Mouse (Mus musculus): ENCODE measurements around the gene Zdhhc5.

DNA sequence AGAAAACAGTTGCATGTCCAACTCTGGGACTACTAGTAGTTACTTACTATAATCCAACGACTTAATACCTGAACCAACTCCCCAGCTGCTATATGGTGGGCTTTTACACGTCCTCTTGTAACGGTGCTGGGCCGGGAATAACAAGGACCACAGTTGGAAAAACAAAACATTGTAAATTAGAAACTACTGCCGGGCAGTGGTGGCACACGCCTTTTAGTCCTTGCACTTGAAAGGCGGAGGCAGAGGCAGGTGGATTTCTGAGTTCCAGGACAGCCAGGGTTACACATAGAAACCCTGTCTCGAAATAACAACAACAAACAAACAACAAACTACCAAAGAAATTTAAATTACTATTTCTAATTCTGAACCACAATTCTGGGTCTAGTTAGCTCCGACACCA, 11.7 kb upstream of the Zdhhc5 start:
- no peak for TF ChIP-seq GATA1 (IDR thresholded peaks at IDR 0.05; ENCODE audit: low read depth, low read length)
- no peak for TF ChIP-seq POLR2A (IDR thresholded peaks at IDR 0.05; ENCODE audit: control insufficient read depth in 1 of 2, insufficient read depth in 1 of 2, low read depth in 1 of 2, low read length in 2 of 2, poor library complexity in 1 of 2)
- TF ChIP-seq CTCF (IDR thresholded peaks at IDR 0.05 in 2 of 3, conservative IDR thresholded peaks at IDR 0.05 in 1 of 3; ENCODE audit: control insufficient read depth in 1 of 3, insufficient read depth in 1 of 3, low read depth in 2 of 3, low read length in 3 of 3, poor library complexity in 1 of 3, severe bottlenecking in 1 of 3) = no peak
- TF ChIP-seq ZNF384 (IDR thresholded peaks at IDR 0.05; ENCODE audit: low read depth, low read length) = no peak
- TF ChIP-seq USF1 (IDR thresholded peaks at IDR 0.05; ENCODE audit: low read depth, low read length) = no peak
- no peak for TF ChIP-seq TCF12 (IDR thresholded peaks at IDR 0.05; ENCODE audit: low read depth, low read length)
- no peak for TF ChIP-seq MAX (IDR thresholded peaks at IDR 0.05; ENCODE audit: low read length)
- TF ChIP-seq UBTF (IDR thresholded peaks at IDR 0.05; ENCODE audit: borderline replicate concordance, insufficient read depth, low read depth, low read length) = no peak
- no peak for TF ChIP-seq EP300 (IDR thresholded peaks at IDR 0.05; ENCODE audit: low read depth in 1 of 2, low read length in 2 of 2)
- no peak for TF ChIP-seq E2F4 (IDR thresholded peaks at IDR 0.05; ENCODE audit: borderline replicate concordance, low read depth, low read length)
- TF ChIP-seq ETS1 (IDR thresholded peaks at IDR 0.05; ENCODE audit: low read depth, low read length) = no peak
- TF ChIP-seq MAFK (IDR thresholded peaks at IDR 0.05; ENCODE audit: borderline replicate concordance, low read depth, low read length) = no peak
